Mouse (Mus musculus) kidney, adult 2 months (tissue): ENCODE measurements around the gene Ninj2. TPM values are rescaled to one million over a fixed set of nuclear protein-coding genes. Genes with fewer than 3 reads are reported as not detected.

ENCODE experiments used
- DNase-seq: peaks from one replicate; pipeline ENCODE4 v3.0.0; 2021
- H3K27ac ChIP-seq: fragments of 200-500 bp; 2 replicates; pipeline ENCODE4 v1.5.1; 2012; ENCODE audit warnings: low read depth, low read length, control low read depth, inconsistent platforms; ENCODE audit not compliant: insufficient read depth
- H3K27me3 ChIP-seq: fragments of 200-500 bp; replicated peaks from 2 replicates; pipeline ENCODE4 v1.6.1; 2012; ENCODE audit warnings: mild to moderate bottlenecking, moderate library complexity, low read length, inconsistent platforms; ENCODE audit not compliant: control insufficient read depth, insufficient read depth
- H3K36me3 ChIP-seq: fragments of 200-500 bp; 2 replicates; pipeline ENCODE4 v1.6.1; 2012; ENCODE audit warnings: mild to moderate bottlenecking, moderate library complexity, low read length, inconsistent platforms; ENCODE audit not compliant: control insufficient read depth, insufficient read depth
- H3K4me1 ChIP-seq: fragments of 200-500 bp; 2 replicates; pipeline ENCODE4 v1.6.1; 2011; ENCODE audit warnings: low read length; ENCODE audit not compliant: control insufficient read depth, insufficient read depth
- H3K4me3 ChIP-seq: fragments of 200-500 bp; 2 replicates; pipeline ENCODE4 v1.5.1; 2011; ENCODE audit warnings: mild to moderate bottlenecking, low read depth, low read length, control low read depth; ENCODE audit not compliant: insufficient read depth
- CTCF ChIP-seq: fragments of 200-500 bp; conservative IDR thresholded peaks from 2 replicates; pipeline ENCODE4 v1.5.1; 2011; ENCODE audit warnings: low read depth, mild to moderate bottlenecking, control low read depth, low read length, moderate library complexity, mixed read lengths; ENCODE audit not compliant: insufficient read depth, insufficient read length
- POLR2A ChIP-seq: fragments of 200-500 bp; IDR thresholded peaks from one replicate; pipeline ENCODE4 v1.6.1; 2011; ENCODE audit warnings: low read depth, low read length, control low read depth
- WGBS: fragments of 180-500 bp; shearing (Covaris S2); methylation state at CpG from one replicate; pipeline ENCODE4 v1.1.7; 2018; 5-methylcytosine and 5-hydroxymethylcytosine counted together
- polyA plus RNA-seq: library from polyadenylated mRNA; depleted of rRNA; stranded (reverse); fragments of >200 nt; gene quantifications from 2 replicates; pipeline ENCODE4 v1.2.3, GENCODE M21; 2012

Gene Ninj2
- polyA plus RNA-seq, 1 experiment = not detected

GRCm38 (mm10) chr6:120197964-120198363, 104.8 kb downstream of the Ninj2 start:
- WGBS = 26% methylated on average over 9 of the region's 9 CpGs
- Histone ChIP-seq H3K27me3 (no peaks in the 10 kb centered on the region), H3K27ac (no peak overlapping the region), H3K4me3 (no peak overlapping the region), H3K4me1 (no peaks in the 10 kb centered on the region), H3K36me3 (no peaks in the 10 kb centered on the region)
- TF ChIP-seq CTCF (peak; percentile 93), POLR2A (no peak)
- peak; percentile 78 for DNase-seq

- WGBS = 56% methylated on average over 10 of the region's 10 CpGs
- no peaks in the 10 kb centered on the region for H3K4me1 ChIP-seq
- H3K4me3 ChIP-seq = no peak overlapping the region
- TF ChIP-seq CTCF = no peak
- H3K36me3 ChIP-seq = no peaks in the 10 kb centered on the region
- no peaks in the 10 kb centered on the region for H3K27me3 ChIP-seq
- no peak overlapping the region for H3K27ac ChIP-seq
- no peak for DNase-seq
Measured at GRCm38 (mm10) chr6:120199638-120200394, 106.7 kb downstream of the Ninj2 start.

GRCm38 (mm10) chr6:120201956-120202355, 108.8 kb downstream of the Ninj2 start:
- no peak overlapping the region for H3K27ac ChIP-seq
- no peaks in the 10 kb centered on the region for H3K4me1 ChIP-seq
- TF ChIP-seq POLR2A = no peak
- no peak for TF ChIP-seq CTCF
- H3K4me3 ChIP-seq = no peak overlapping the region
- no peaks in the 10 kb centered on the region for H3K36me3 ChIP-seq
- WGBS = 45% methylated on average over 6 of the region's 6 CpGs
- no peaks in the 10 kb centered on the region for H3K27me3 ChIP-seq
- no peak for DNase-seq

GRCm38 (mm10) chr6:120202406-120202805, 109.3 kb downstream of the Ninj2 start:
- H3K4me3 ChIP-seq = no peak overlapping the region
- no peak overlapping the region for H3K27ac ChIP-seq
- no peaks in the 10 kb centered on the region for H3K27me3 ChIP-seq
- WGBS = 68% methylated on average over 8 of the region's 8 CpGs
- DNase-seq = no peak
- TF ChIP-seq CTCF (no peak), POLR2A (no peak)
- no peaks in the 10 kb centered on the region for H3K36me3 ChIP-seq
- H3K4me1 ChIP-seq = no peaks in the 10 kb centered on the region

GRCm38 (mm10) chr6:120206586-120206985, 113.4 kb downstream of the Ninj2 start:
- TF ChIP-seq CTCF (no peak), POLR2A (no peak)
- Histone ChIP-seq H3K4me1 (no peaks in the 10 kb centered on the region), H3K4me3 (no peak overlapping the region), H3K27ac (no peak overlapping the region), H3K36me3 (no peaks in the 10 kb centered on the region; the same call in 1 of the 2 replicates), H3K27me3 (no peaks in the 10 kb centered on the region)
- no peak for DNase-seq
- 80% methylated on average over 5 of the region's 5 CpGs for WGBS

- H3K27ac ChIP-seq = no peak overlapping the region
- H3K27me3 ChIP-seq = no peaks in the 10 kb centered on the region
- no peak overlapping the region for H3K4me3 ChIP-seq
- H3K4me1 ChIP-seq = no peaks in the 10 kb centered on the region
- no peak for DNase-seq
- no peaks in the 10 kb centered on the region; the same call in 1 of the 2 replicates for H3K36me3 ChIP-seq
- WGBS = 77% methylated on average over 6 of the region's 6 CpGs
- TF ChIP-seq POLR2A (no peak), CTCF (no peak)
Measured at GRCm38 (mm10) chr6:120211536-120211935, 118.4 kb downstream of the Ninj2 start.

GRCm38 (mm10) chr6:120216702-120217101, 123.6 kb downstream of the Ninj2 start:
- H3K4me1 ChIP-seq = no peaks in the 10 kb centered on the region
- H3K36me3 ChIP-seq = no peaks in the 10 kb centered on the region
- H3K4me3 ChIP-seq = no peak overlapping the region
- no peaks in the 10 kb centered on the region for H3K27me3 ChIP-seq
- H3K27ac ChIP-seq = no peak overlapping the region
- DNase-seq = no peak
- TF ChIP-seq CTCF (no peak), POLR2A (no peak)
- WGBS = 91% methylated on average over 1 of the region's 1 CpGs

- Histone ChIP-seq H3K4me1 (no peaks in the 10 kb centered on the region), H3K27me3 (no peaks in the 10 kb centered on the region), H3K36me3 (no peaks in the 10 kb centered on the region), H3K27ac (no peak overlapping the region), H3K4me3 (no peak overlapping the region)
- TF ChIP-seq POLR2A = no peak
- TF ChIP-seq CTCF = no peak
- WGBS = 85% methylated on average over 2 of the region's 2 CpGs
- DNase-seq = no peak
Measured at GRCm38 (mm10) chr6:120219281-120219680, 126.1 kb downstream of the Ninj2 start.
